Mouse (Mus musculus) MEL (cell line): ENCODE results near the gene Cux1. TPM values are rescaled to one million over a fixed set of nuclear protein-coding genes. Genes with fewer than 3 reads are reported as not detected.

Source experiments
- DNase-seq: peaks from one replicate; pipeline ENCODE4 v3.0.0; 2011; ENCODE audit warnings: low read depth, low spot score
- H3K27ac ChIP-seq: 2 replicates; pipeline ENCODE4 v1.5.1; 2012; ENCODE audit warnings: low read depth, mild to moderate bottlenecking, control low read depth, low read length, moderate library complexity; ENCODE audit not compliant: control insufficient read depth
- H3K27me3 ChIP-seq, 2 experiments: fragments of 150-350 bp in 1 of 2; sonication (generic) in 1 of 2; 2 replicates each; pipeline ENCODE4 v1.6.1; 2012; ENCODE audit warnings: low read length in 2 of 2, mild to moderate bottlenecking in 2 of 2, improper control_type of control experiment in 1 of 2, moderate library complexity in 1 of 2; ENCODE audit not compliant: insufficient read depth in 2 of 2, control insufficient read depth in 1 of 2
- H3K36me3 ChIP-seq, 2 experiments: 2 replicates each; pipeline ENCODE4 v1.6.1; 2012 to 2014; ENCODE audit warnings: low read length in 2 of 2, improper control_type of control experiment in 1 of 2, inconsistent platforms in 1 of 2, mild to moderate bottlenecking in 1 of 2; ENCODE audit not compliant: insufficient read depth in 2 of 2, control insufficient read depth in 1 of 2
- H3K4me1 ChIP-seq, 2 experiments: fragments of 150-350 bp in 1 of 2; sonication (generic) in 1 of 2; 2 replicates each; pipeline ENCODE4 v1.6.1; 2012; ENCODE audit warnings: low read length in 2 of 2, improper control_type of control experiment in 1 of 2, mild to moderate bottlenecking in 1 of 2; ENCODE audit not compliant: insufficient read depth in 2 of 2, control insufficient read depth in 1 of 2
- H3K4me3 ChIP-seq, 2 experiments: fragments of 150-350 bp in 1 of 2; sonication (generic) in 1 of 2; 2 replicates each; pipeline ENCODE4 v1.5.1; 2012; ENCODE audit warnings: low read depth in 2 of 2, low read length in 2 of 2, mild to moderate bottlenecking in 2 of 2, moderate library complexity in 2 of 2, control low read depth in 1 of 2, improper control_type of control experiment in 1 of 2; ENCODE audit not compliant: control insufficient read depth in 1 of 2, insufficient read depth in 1 of 2
- H3K79me2 ChIP-seq: 2 replicates; pipeline ENCODE4 v1.6.1; 2012; ENCODE audit warnings: mild to moderate bottlenecking, low read length, moderate library complexity; ENCODE audit not compliant: control insufficient read depth, poor library complexity, insufficient read depth
- H3K9ac ChIP-seq: 2 replicates; pipeline ENCODE4 v1.6.1; 2012; ENCODE audit warnings: low read depth, mild to moderate bottlenecking, control low read depth, low read length, moderate library complexity; ENCODE audit not compliant: control insufficient read depth, poor library complexity, severe bottlenecking
- H3K9me3 ChIP-seq: fragments of 150-350 bp; sonication (generic); replicated peaks from 2 replicates; pipeline ENCODE4 v1.6.1; 2012; ENCODE audit warnings: mild to moderate bottlenecking, low read length, improper control_type of control experiment, moderate library complexity; ENCODE audit not compliant: insufficient read depth
- CHD1 ChIP-seq: IDR thresholded peaks from 2 replicates; pipeline ENCODE4 v1.6.1; 2012; ENCODE audit warnings: low read depth, mild to moderate bottlenecking, inconsistent platforms, low read length, improper control_type of control experiment
- CHD2 ChIP-seq: IDR thresholded peaks from 2 replicates; pipeline ENCODE4 v1.6.1; 2011; ENCODE audit warnings: low read length, improper control_type of control experiment
- CTCF ChIP-seq, 3 experiments: IDR thresholded peaks in 2 of 3; conservative IDR thresholded peaks in 1 of 3; 2 replicates each; pipeline ENCODE4 v1.5.1; 2011 to 2012; ENCODE audit warnings: low read length in 3 of 3, low read depth in 2 of 3, mild to moderate bottlenecking in 2 of 3, improper control_type of control experiment in 1 of 3, inconsistent platforms in 1 of 3, mixed read lengths in 1 of 3, moderate library complexity in 1 of 3; ENCODE audit not compliant: control insufficient read depth in 1 of 3, insufficient read depth in 1 of 3, poor library complexity in 1 of 3, severe bottlenecking in 1 of 3
- E2F4 ChIP-seq: IDR thresholded peaks from 2 replicates; pipeline ENCODE4 v1.6.1; 2011; ENCODE audit warnings: low read depth, low read length, improper control_type of control experiment, borderline replicate concordance
- ELF1 ChIP-seq: IDR thresholded peaks from 2 replicates; pipeline ENCODE4 v1.6.1; 2014; ENCODE audit warnings: low read depth, mild to moderate bottlenecking, inconsistent platforms, low read length, improper control_type of control experiment, moderate library complexity
- EP300 ChIP-seq, 2 experiments: IDR thresholded peaks; 2 replicates each; pipeline ENCODE4 v1.6.1; 2011; ENCODE audit warnings: improper control_type of control experiment in 2 of 2, low read length in 2 of 2, low read depth in 1 of 2, mild to moderate bottlenecking in 1 of 2
- ETS1 ChIP-seq: IDR thresholded peaks from 2 replicates; pipeline ENCODE4 v1.6.1; 2012; ENCODE audit warnings: low read depth, mild to moderate bottlenecking, inconsistent platforms, low read length, improper control_type of control experiment, moderate library complexity
- GABPA ChIP-seq: IDR thresholded peaks from 2 replicates; pipeline ENCODE4 v1.6.1; 2012; ENCODE audit warnings: low read depth, mild to moderate bottlenecking, inconsistent platforms, low read length, improper control_type of control experiment, moderate library complexity
- GATA1 ChIP-seq: IDR thresholded peaks from 2 replicates; pipeline ENCODE4 v1.6.1; 2011; ENCODE audit warnings: low read depth, low read length, improper control_type of control experiment
- HCFC1 ChIP-seq: IDR thresholded peaks from 2 replicates; pipeline ENCODE4 v1.6.1; 2012; ENCODE audit warnings: low read depth, mild to moderate bottlenecking, inconsistent platforms, low read length, improper control_type of control experiment, moderate library complexity
- JUND ChIP-seq: IDR thresholded peaks from 2 replicates; pipeline ENCODE4 v1.6.1; 2011; ENCODE audit warnings: low read depth, mild to moderate bottlenecking, improper control_type of control experiment, low read length
- MAFK ChIP-seq: IDR thresholded peaks from 2 replicates; pipeline ENCODE4 v1.6.1; 2011; ENCODE audit warnings: low read depth, mild to moderate bottlenecking, low read length, improper control_type of control experiment, borderline replicate concordance
- MAX ChIP-seq: IDR thresholded peaks from 2 replicates; pipeline ENCODE4 v1.6.1; 2011; ENCODE audit warnings: low read length, improper control_type of control experiment
- MAZ ChIP-seq: IDR thresholded peaks from 2 replicates; pipeline ENCODE4 v1.6.1; 2012; ENCODE audit warnings: low read depth, mild to moderate bottlenecking, inconsistent platforms, low read length, improper control_type of control experiment
- MEF2A ChIP-seq: IDR thresholded peaks from 2 replicates; pipeline ENCODE4 v1.6.1; 2014; ENCODE audit warnings: low read depth, mild to moderate bottlenecking, inconsistent platforms, low read length, improper control_type of control experiment; ENCODE audit not compliant: poor library complexity, insufficient replicate concordance, severe bottlenecking; ENCODE audit errors: extremely low read depth
- MXI1 ChIP-seq: IDR thresholded peaks from 2 replicates; pipeline ENCODE4 v1.6.1; 2011; ENCODE audit warnings: mild to moderate bottlenecking, low read depth, low read length, improper control_type of control experiment
- MYB ChIP-seq: IDR thresholded peaks from 2 replicates; pipeline ENCODE4 v1.6.1; 2011; ENCODE audit warnings: mild to moderate bottlenecking, low read depth, low read length, improper control_type of control experiment
- MYC ChIP-seq: IDR thresholded peaks from 2 replicates; pipeline ENCODE4 v1.6.1; 2011; ENCODE audit warnings: low read depth, mild to moderate bottlenecking, low read length, improper control_type of control experiment, moderate library complexity
- NELFE ChIP-seq: IDR thresholded peaks from 2 replicates; pipeline ENCODE4 v1.6.1; 2011; ENCODE audit warnings: low read depth, low read length, improper control_type of control experiment
- NRF1 ChIP-seq: IDR thresholded peaks from 2 replicates; pipeline ENCODE4 v1.6.1; 2014; ENCODE audit warnings: low read depth, mild to moderate bottlenecking, inconsistent platforms, low read length, improper control_type of control experiment, moderate library complexity; ENCODE audit not compliant: poor library complexity, insufficient read depth, severe bottlenecking
- POLR2A ChIP-seq, 2 experiments: IDR thresholded peaks; 2 replicates each; pipeline ENCODE4 v1.6.1; 2011 to 2012; ENCODE audit warnings: low read length in 2 of 2, mild to moderate bottlenecking in 2 of 2, control low read depth in 1 of 2, improper control_type of control experiment in 1 of 2, low read depth in 1 of 2, moderate library complexity in 1 of 2; ENCODE audit not compliant: control insufficient read depth in 1 of 2, insufficient read depth in 1 of 2, poor library complexity in 1 of 2
- POLR2AphosphoS2 ChIP-seq: IDR thresholded peaks from 2 replicates; pipeline ENCODE4 v1.6.1; 2011; ENCODE audit warnings: low read length, improper control_type of control experiment
- POLR2AphosphoS5 ChIP-seq: IDR thresholded peaks from 2 replicates; pipeline ENCODE4 v1.6.1; 2012; ENCODE audit warnings: low read depth, borderline replicate concordance, mild to moderate bottlenecking, inconsistent platforms, low read length, moderate library complexity, mixed read lengths
- RAD21 ChIP-seq: IDR thresholded peaks from 2 replicates; pipeline ENCODE4 v1.6.1; 2011; ENCODE audit warnings: mild to moderate bottlenecking, low read depth, low read length, improper control_type of control experiment
- SIN3A ChIP-seq: IDR thresholded peaks from 2 replicates; pipeline ENCODE4 v1.6.1; 2012; ENCODE audit warnings: low read length, improper control_type of control experiment, inconsistent platforms
- SMC3 ChIP-seq: IDR thresholded peaks from 2 replicates; pipeline ENCODE4 v1.6.1; 2011; ENCODE audit warnings: low read depth, low read length, improper control_type of control experiment
- TAL1 ChIP-seq: IDR thresholded peaks from 2 replicates; pipeline ENCODE4 v1.6.1; 2012; ENCODE audit warnings: mild to moderate bottlenecking, inconsistent platforms, low read length, moderate library complexity, mixed read lengths
- TBP ChIP-seq: IDR thresholded peaks from 2 replicates; pipeline ENCODE4 v1.8.0; 2011; ENCODE audit warnings: low read depth, low read length, improper control_type of control experiment
- TCF12 ChIP-seq: IDR thresholded peaks from 2 replicates; pipeline ENCODE4 v1.6.1; 2014; ENCODE audit warnings: low read depth, mild to moderate bottlenecking, inconsistent platforms, low read length, improper control_type of control experiment, moderate library complexity
- UBTF ChIP-seq: IDR thresholded peaks from 2 replicates; pipeline ENCODE4 v1.6.1; 2012; ENCODE audit warnings: low read depth, mild to moderate bottlenecking, inconsistent platforms, low read length, improper control_type of control experiment, moderate library complexity, borderline replicate concordance; ENCODE audit not compliant: insufficient read depth
- USF1 ChIP-seq: IDR thresholded peaks from 2 replicates; pipeline ENCODE4 v1.6.1; 2014; ENCODE audit warnings: low read depth, mild to moderate bottlenecking, inconsistent platforms, low read length, improper control_type of control experiment, moderate library complexity
- USF2 ChIP-seq, 2 experiments: IDR thresholded peaks; 2 replicates each; pipeline ENCODE4 v1.6.1; 2011 to 2012; ENCODE audit warnings: improper control_type of control experiment in 2 of 2, low read length in 2 of 2, borderline replicate concordance in 1 of 2, inconsistent platforms in 1 of 2, low read depth in 1 of 2, mild to moderate bottlenecking in 1 of 2; ENCODE audit not compliant: insufficient read depth in 1 of 2
- ZC3H11A ChIP-seq: IDR thresholded peaks from 2 replicates; pipeline ENCODE4 v1.6.1; 2012; ENCODE audit warnings: low read depth, mild to moderate bottlenecking, inconsistent platforms, low read length, improper control_type of control experiment
- ZKSCAN1 ChIP-seq: IDR thresholded peaks from 2 replicates; pipeline ENCODE4 v1.6.1; 2012; ENCODE audit warnings: low read depth, mild to moderate bottlenecking, inconsistent platforms, low read length, improper control_type of control experiment, moderate library complexity
- ZMIZ1 ChIP-seq: IDR thresholded peaks from 2 replicates; pipeline ENCODE4 v1.6.1; 2012; ENCODE audit warnings: low read depth, mild to moderate bottlenecking, inconsistent platforms, low read length, improper control_type of control experiment, moderate library complexity
- ZNF384 ChIP-seq: IDR thresholded peaks from 2 replicates; pipeline ENCODE4 v1.6.1; 2012; ENCODE audit warnings: low read depth, mild to moderate bottlenecking, inconsistent platforms, low read length, improper control_type of control experiment
- polyA plus RNA-seq, 2 experiments: library from polyadenylated mRNA; stranded (reverse) in 1 of 2; unstranded in 1 of 2; fragments of >175 nt in 1 of 2; fragments of >200 nt in 1 of 2; gene quantifications; 2 replicates each; pipeline versions ENCODE4 v1.2.1 to v1.2.4; 2012; ENCODE audit warnings: low replicate concordance in 2 of 2, low read depth in 1 of 2; ENCODE audit not compliant: insufficient read length in 2 of 2, insufficient read depth in 1 of 2, missing spikeins in 1 of 2
- total RNA-seq: library from RNA; depleted of rRNA; stranded (reverse); fragments of 300-350 nt; gene quantifications from 2 replicates; pipeline ENCODE4 v1.2.3, GENCODE M21; 2012

Cux1 gene
- total and polyA plus RNA-seq, 3 experiments = 71.1 to 104 TPM; not detected in 1

GRCm38 (mm10) chr5:136514049-136514677 lies 53.1 kb downstream of the Cux1 start:
- Histone ChIP-seq H3K4me3 (no peak overlapping the region), H3K79me2 (peaks cover 56% of the 10 kb centered on the region), H3K4me1 (peaks cover 50 to 73% of the 10 kb centered on the region in 2 experiments), H3K27ac (peak overlapping the region; percentile 88), H3K36me3 (peaks cover 0 to 84% of the 10 kb centered on the region in 2 experiments; a peak in 2 of 4 replicates), H3K9me3 (no peaks in the 10 kb centered on the region), H3K27me3 (no peaks in the 10 kb centered on the region), H3K9ac (peak overlapping the region; percentile 9)
- DNase-seq = peak; percentile 83
- TF ChIP-seq TBP = peak; percentile 83
- no peak for TF ChIP-seq MEF2A
- peak; percentile 92 for TF ChIP-seq MXI1
- peak; percentile 89 for TF ChIP-seq SIN3A
- no peak for TF ChIP-seq ZKSCAN1
- TF ChIP-seq ZMIZ1 = no peak
- peak; percentile 67 to 77; a peak in 2 of 4 replicates for TF ChIP-seq EP300 (IDR thresholded peaks at IDR 0.05; ENCODE audit: low read depth in 1 of 2, low read length in 2 of 2)
- TF ChIP-seq CTCF (IDR thresholded peaks at IDR 0.05 in 2 of 3, conservative IDR thresholded peaks at IDR 0.05 in 1 of 3; ENCODE audit: control insufficient read depth in 1 of 3, insufficient read depth in 1 of 3, low read depth in 2 of 3, low read length in 3 of 3, poor library complexity in 1 of 3, severe bottlenecking in 1 of 3) = no peak
- TF ChIP-seq CHD1 = peak; percentile 85
- TF ChIP-seq TAL1 = peak; percentile 33; the same call in 1 of the 2 replicates
- no peak for TF ChIP-seq RAD21
- no peak for TF ChIP-seq CHD2
- TF ChIP-seq ZNF384 = peak; percentile 67
- TF ChIP-seq NRF1 = no peak
- TF ChIP-seq NELFE = peak; percentile 23; the same call in 1 of the 2 replicates
- peak; percentile 80 for TF ChIP-seq GATA1
- TF ChIP-seq MAZ = no peak
- TF ChIP-seq ELF1 = peak; percentile 48; the same call in 1 of the 2 replicates
- no peak for TF ChIP-seq USF1
- no peak for TF ChIP-seq POLR2AphosphoS5
- no peak for TF ChIP-seq POLR2A (IDR thresholded peaks at IDR 0.05; ENCODE audit: control insufficient read depth in 1 of 2, insufficient read depth in 1 of 2, low read depth in 1 of 2, low read length in 2 of 2, poor library complexity in 1 of 2)
- peak; percentile 52; the same call in 1 of the 2 replicates for TF ChIP-seq MYC
- TF ChIP-seq GABPA = no peak
- TF ChIP-seq TCF12 = peak; percentile 47
- peak; percentile 92 for TF ChIP-seq ETS1
- no peak for TF ChIP-seq JUND
- no peak for TF ChIP-seq ZC3H11A
- no peak for TF ChIP-seq UBTF
- TF ChIP-seq HCFC1 = 0 out of 2 replicates have a peak, but pooled peaks have one; percentile 52
- TF ChIP-seq MAFK = no peak
- TF ChIP-seq MAX = peak; percentile 70; the same call in 1 of the 2 replicates
- TF ChIP-seq MYB = 0 out of 2 replicates have a peak, but pooled peaks have one; percentile 31
- no peak for TF ChIP-seq USF2 (IDR thresholded peaks at IDR 0.05; ENCODE audit: borderline replicate concordance in 1 of 2, insufficient read depth in 1 of 2, low read depth in 1 of 2, low read length in 2 of 2)
- no peak for TF ChIP-seq SMC3
- TF ChIP-seq E2F4 = no peak
- peak; percentile 34; the same call in 1 of the 2 replicates for TF ChIP-seq POLR2AphosphoS2
